Mouse (Mus musculus): Measurements from ENCODE around the gene BC004004. TPM values are rescaled to one million over a fixed set of nuclear protein-coding genes. Genes with fewer than 3 reads are reported as not detected.

The BC004004 gene
- polyA plus RNA-seq, 1 experiment from 2014 or later: 71.1 TPM

- no peaks in the 10 kb centered on the region for H3K9me3 ChIP-seq (ENCODE audit: low read depth, low read length)
- ATAC-seq (ENCODE audit: insufficient read depth): no peak
- peaks cover 45% of the 10 kb centered on the region for H3K36me3 ChIP-seq (ENCODE audit: insufficient read depth)
- H3K4me1 ChIP-seq (ENCODE audit: insufficient read depth): 0 out of 2 replicates have a peak, but pooled peaks cover 5% of the 10 kb centered on the region
- no peak overlapping the region for H3K9ac ChIP-seq
- peaks cover 7% of the 10 kb centered on the region; the same call in 1 of the 2 replicates for H3K27me3 ChIP-seq (ENCODE audit: insufficient read depth, low read length)
- no peak overlapping the region for H3K4me3 ChIP-seq (ENCODE audit: low read depth, low read length)
- H3K27ac ChIP-seq (ENCODE audit: low read depth): no peak overlapping the region
- DNase-seq: no peak
- TF ChIP-seq CTCF (IDR thresholded peaks at IDR 0.05; ENCODE audit: low read depth): no peak
- 72% methylated on average over 3 of the region's 3 CpGs for WGBS
- no peak overlapping the region for H3K4me2 ChIP-seq
Measured at GRCm38 (mm10) chr17:29330221-29330620, 61.6 kb downstream of the BC004004 start.

- no peak overlapping the region for H3K27ac ChIP-seq (ENCODE audit: low read depth)
- H3K27me3 ChIP-seq (ENCODE audit: insufficient read depth, low read length): peaks cover 7% of the 10 kb centered on the region; the same call in 1 of the 2 replicates
- H3K36me3 ChIP-seq (ENCODE audit: insufficient read depth): peaks cover 51% of the 10 kb centered on the region
- H3K9ac ChIP-seq: no peak overlapping the region
- no peaks in the 10 kb centered on the region for H3K9me3 ChIP-seq (ENCODE audit: low read depth, low read length)
- no peak overlapping the region for H3K4me3 ChIP-seq (ENCODE audit: low read depth, low read length)
- H3K4me1 ChIP-seq (ENCODE audit: insufficient read depth): 0 out of 2 replicates have a peak, but pooled peaks cover 5% of the 10 kb centered on the region
- ATAC-seq (ENCODE audit: insufficient read depth) (0 out of 2 replicates have a peak, but pooled peaks have one; percentile 5), DNase-seq (no peak)
- no peak overlapping the region for H3K4me2 ChIP-seq
- no peak for TF ChIP-seq CTCF (IDR thresholded peaks at IDR 0.05; ENCODE audit: low read depth)
- WGBS: 21% methylated on average over 5 of the region's 5 CpGs
Measured at GRCm38 (mm10) chr17:29330671-29331410, 62.3 kb downstream of the BC004004 start.

GRCm38 (mm10) chr17:29332186-29332685 is 63.6 kb downstream of the BC004004 start:
- DNase-seq: no peak
- Histone ChIP-seq H3K4me1 (ENCODE audit: insufficient read depth) (no peaks in the 10 kb centered on the region), H3K9me3 (ENCODE audit: low read depth, low read length) (no peaks in the 10 kb centered on the region), H3K4me3 (ENCODE audit: low read depth, low read length) (no peak overlapping the region), H3K27ac (ENCODE audit: low read depth) (no peak overlapping the region), H3K36me3 (ENCODE audit: insufficient read depth) (peaks cover 65% of the 10 kb centered on the region), H3K4me2 (no peak overlapping the region), H3K9ac (no peak overlapping the region), H3K27me3 (ENCODE audit: insufficient read depth, low read length) (peaks cover 4% of the 10 kb centered on the region; the same call in 1 of the 2 replicates)
- ATAC-seq (ENCODE audit: insufficient read depth): no peak
- 72% methylated on average over 4 of the region's 4 CpGs for WGBS
- TF ChIP-seq CTCF (IDR thresholded peaks at IDR 0.05; ENCODE audit: low read depth): no peak

- DNase-seq: no peak
- H3K4me1 ChIP-seq (ENCODE audit: insufficient read depth): peaks cover 6% of the 10 kb centered on the region; the same call in 1 of the 2 replicates
- H3K27ac ChIP-seq (ENCODE audit: low read depth): no peak overlapping the region
- H3K4me3 ChIP-seq (ENCODE audit: low read depth, low read length): no peak overlapping the region
- no peak for ATAC-seq (ENCODE audit: insufficient read depth)
- H3K4me2 ChIP-seq: no peak overlapping the region
- no peak for TF ChIP-seq CTCF (IDR thresholded peaks at IDR 0.05; ENCODE audit: low read depth)
- H3K9ac ChIP-seq: no peak overlapping the region
- 88% methylated on average over 19 of the region's 19 CpGs for WGBS
- H3K27me3 ChIP-seq (ENCODE audit: insufficient read depth, low read length): no peaks in the 10 kb centered on the region
- peaks cover 91% of the 10 kb centered on the region for H3K36me3 ChIP-seq (ENCODE audit: insufficient read depth)
- no peaks in the 10 kb centered on the region for H3K9me3 ChIP-seq (ENCODE audit: low read depth, low read length)
Measured at GRCm38 (mm10) chr17:29336266-29336990, 67.8 kb downstream of the BC004004 start.

- Histone ChIP-seq H3K36me3 (ENCODE audit: insufficient read depth) (peaks cover 82% of the 10 kb centered on the region), H3K27me3 (ENCODE audit: insufficient read depth, low read length) (no peaks in the 10 kb centered on the region), H3K4me1 (ENCODE audit: insufficient read depth) (peaks cover 19% of the 10 kb centered on the region), H3K27ac (ENCODE audit: low read depth) (no peak overlapping the region), H3K9ac (no peak overlapping the region), H3K4me3 (ENCODE audit: low read depth, low read length) (no peak overlapping the region), H3K4me2 (no peak overlapping the region), H3K9me3 (ENCODE audit: low read depth, low read length) (no peaks in the 10 kb centered on the region)
- TF ChIP-seq CTCF (IDR thresholded peaks at IDR 0.05; ENCODE audit: low read depth): no peak
- DNase-seq (no peak), ATAC-seq (ENCODE audit: insufficient read depth) (no peak)
- WGBS: 88% methylated on average over 9 of the region's 9 CpGs
Measured at GRCm38 (mm10) chr17:29337979-29338823, 69.6 kb downstream of the BC004004 start.

GRCm38 (mm10) chr17:29339170-29339768 is 70.7 kb downstream of the BC004004 start:
- Histone ChIP-seq H3K9me3 (ENCODE audit: low read depth, low read length) (no peaks in the 10 kb centered on the region), H3K4me1 (ENCODE audit: insufficient read depth) (peaks cover 19% of the 10 kb centered on the region), H3K27ac (ENCODE audit: low read depth) (peak overlapping the region; percentile 42; the same call in 1 of the 2 replicates), H3K36me3 (ENCODE audit: insufficient read depth) (peaks cover 83% of the 10 kb centered on the region), H3K27me3 (ENCODE audit: insufficient read depth, low read length) (no peaks in the 10 kb centered on the region), H3K4me2 (no peak overlapping the region), H3K4me3 (ENCODE audit: low read depth, low read length) (no peak overlapping the region), H3K9ac (no peak overlapping the region)
- no peak for ATAC-seq (ENCODE audit: insufficient read depth)
- WGBS: 72% methylated on average over 11 of the region's 11 CpGs
- no peak for TF ChIP-seq CTCF (IDR thresholded peaks at IDR 0.05; ENCODE audit: low read depth)
- peak; percentile 26 for DNase-seq

Measured in lung, embryonic 14.5 days (tissue).